Mouse (Mus musculus) thymus, postnatal 36 days (tissue): ENCODE measurements at regions not wholly inside any gene's neighbourhood (a gene's known extent, or its start where the extent isn't known, plus 50 kb on each side); places are given as distances from the start of the nearest gene placed in this dataset.

Experiments
- DNase-seq, 2 experiments: peaks; one replicate each; pipeline ENCODE4 v3.0.0; 2022; ENCODE audit warnings: mixed read lengths in 2 of 2

GRCm38 (mm10) chr10:117997796-117998195 is 143.8 kb upstream of the Mdm1 start:
- DNase-seq: no peak

GRCm38 (mm10) chr10:118000591-118000990 is 141.0 kb upstream of the Mdm1 start:
- DNase-seq: no peak

DNA sequence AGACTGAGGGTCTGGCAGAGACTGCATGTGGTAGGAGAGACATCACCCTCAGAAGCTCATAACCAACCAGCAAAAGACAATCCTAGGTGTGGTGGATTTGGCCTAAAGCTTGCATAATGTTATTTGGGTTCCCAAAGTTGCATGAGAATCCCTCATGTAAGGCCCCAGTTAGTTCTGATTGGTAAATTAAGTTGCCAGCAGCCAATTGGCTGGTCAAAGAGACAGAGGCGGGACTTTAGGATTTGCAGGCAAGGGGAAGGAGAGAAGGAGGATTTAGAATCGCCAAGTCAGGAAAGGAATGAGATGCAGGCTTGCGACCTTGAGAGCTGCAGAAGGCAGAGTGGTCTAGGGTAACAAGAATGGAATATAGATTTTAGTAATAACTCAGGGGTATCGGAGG is 140.1 kb upstream of the Mdm1 start:
- no peak for DNase-seq

DNA sequence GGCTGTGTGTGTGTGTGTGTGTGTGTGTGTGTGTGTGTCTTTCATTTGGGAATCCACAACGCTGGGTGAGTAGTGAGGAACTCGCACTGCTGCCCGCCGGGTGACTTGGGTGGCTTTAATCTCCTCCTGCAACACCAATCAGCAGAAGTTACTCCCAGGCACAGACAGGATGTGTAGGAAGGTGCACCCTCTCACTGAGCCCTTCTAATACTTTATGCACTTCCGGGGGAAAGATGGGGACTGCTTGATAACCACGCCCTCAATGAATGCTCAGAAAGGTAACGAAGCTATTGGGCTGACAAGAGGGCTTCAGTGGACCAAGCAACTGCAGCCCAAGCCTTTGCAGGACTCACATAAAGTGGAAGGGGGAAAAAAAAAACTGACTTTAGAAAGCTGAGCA is 139.6 kb upstream of the Mdm1 start:
- DNase-seq: peak; percentile 32 to 36

DNA sequence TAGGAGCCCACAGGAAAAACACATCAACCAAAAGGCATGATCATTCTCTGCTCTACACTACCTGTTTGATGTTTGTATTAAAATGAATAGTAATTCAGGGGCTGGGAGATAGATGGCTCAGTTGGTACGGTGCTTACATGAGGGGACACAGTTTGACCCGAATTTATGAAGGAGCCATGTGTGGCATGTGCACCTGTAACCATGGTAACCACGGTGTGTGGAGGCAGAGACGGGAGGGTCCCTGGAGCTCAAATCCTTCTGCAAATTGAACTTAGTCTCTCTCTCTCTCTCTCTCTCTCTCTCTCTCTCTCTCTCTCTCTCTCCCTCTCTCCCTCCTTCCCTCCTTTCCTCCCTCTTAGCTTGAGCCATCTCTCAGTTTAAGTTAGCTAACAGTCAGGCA is 139.1 kb upstream of the Mdm1 start:
- peak in 1 of 2 experiments; percentile 28 for DNase-seq

DNA sequence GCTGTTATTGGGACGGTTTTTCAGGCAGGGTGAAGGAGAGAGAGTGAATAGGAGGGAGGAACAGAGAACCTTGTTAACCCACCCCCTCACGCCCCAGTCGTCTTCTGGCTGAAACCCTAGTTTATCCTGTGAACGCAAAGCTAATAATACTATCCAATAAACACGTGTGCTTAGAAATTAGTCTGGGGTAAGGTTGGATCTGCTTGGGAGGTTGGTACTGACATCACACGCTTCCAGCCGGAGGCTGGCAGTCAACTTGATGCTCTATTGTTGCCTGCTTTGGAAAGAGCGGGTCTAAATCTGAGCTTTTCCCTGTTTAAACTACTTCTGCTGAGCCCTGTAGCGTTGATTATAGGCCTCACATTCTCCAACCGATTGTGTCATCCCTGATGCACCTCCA is 138.4 kb upstream of the Mdm1 start:
- DNase-seq: no peak

GRCm38 (mm10) chr10:118003739-118004361 is 137.8 kb upstream of the Mdm1 start:
- no peak for DNase-seq

DNA sequence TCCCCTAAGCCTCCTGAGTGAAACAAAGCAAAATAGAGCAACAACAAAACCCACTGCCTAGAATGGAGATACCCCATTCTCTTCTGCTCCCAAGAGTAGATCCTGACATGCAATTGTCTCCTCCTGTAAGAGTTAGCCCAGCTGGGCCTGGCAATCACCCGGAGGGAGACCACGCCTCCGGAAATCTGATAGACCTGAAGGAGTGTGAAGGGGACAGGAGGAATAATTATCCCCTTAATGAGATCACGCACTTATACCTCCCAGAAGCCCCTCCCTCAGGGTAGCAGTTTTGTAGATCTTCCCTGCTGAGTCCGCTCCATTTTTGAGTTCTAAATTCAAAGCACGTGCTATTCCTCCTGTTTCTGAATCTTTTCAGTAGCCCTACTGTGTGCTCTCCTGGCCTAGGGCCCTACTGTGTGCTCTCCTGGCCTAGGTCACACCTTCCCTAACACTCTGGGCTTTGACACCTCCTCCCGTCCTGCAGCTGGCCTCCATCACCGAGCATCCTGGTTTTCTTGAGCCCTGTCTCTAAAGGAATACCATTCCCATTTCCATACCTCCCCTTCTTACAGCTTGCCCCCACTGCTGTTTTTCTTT is 137.2 kb upstream of the Mdm1 start:
- no peak for DNase-seq

DNA sequence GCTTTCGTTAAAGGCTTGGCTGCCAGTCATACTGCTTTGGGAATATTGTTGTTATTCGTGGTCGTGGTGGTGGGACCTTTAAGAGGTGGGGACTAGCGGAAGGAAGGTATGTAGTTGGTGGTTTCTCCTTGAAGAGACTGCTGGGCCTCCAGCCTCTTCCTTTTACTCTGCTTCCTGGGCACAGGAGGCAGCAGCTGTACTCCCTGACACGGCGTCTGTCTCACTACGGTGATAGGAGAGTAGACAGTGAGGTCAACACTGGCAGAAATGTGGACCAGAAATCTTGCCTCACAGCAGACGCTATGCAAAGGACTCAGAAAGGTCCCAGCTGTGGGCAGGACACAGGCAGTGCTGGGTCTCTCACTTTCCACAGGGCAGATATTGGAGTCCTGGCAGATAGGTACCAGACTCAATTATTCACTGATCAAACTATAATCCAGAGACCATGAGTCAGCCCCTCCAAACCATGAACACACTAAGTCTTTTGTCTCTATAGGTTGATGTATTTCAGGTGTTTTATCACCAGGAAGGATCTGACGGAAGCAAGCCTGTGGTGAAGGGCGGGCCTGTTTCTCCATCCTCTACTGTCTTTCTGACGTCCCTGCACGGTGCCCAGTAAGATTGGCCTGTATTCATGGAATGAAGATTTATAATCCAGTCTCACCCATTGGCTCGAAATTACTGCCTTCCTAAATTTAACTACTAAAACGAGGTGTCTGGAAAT is 134.6 kb upstream of the Mdm1 start:
- DNase-seq: peak; percentile 38 to 54

DNA sequence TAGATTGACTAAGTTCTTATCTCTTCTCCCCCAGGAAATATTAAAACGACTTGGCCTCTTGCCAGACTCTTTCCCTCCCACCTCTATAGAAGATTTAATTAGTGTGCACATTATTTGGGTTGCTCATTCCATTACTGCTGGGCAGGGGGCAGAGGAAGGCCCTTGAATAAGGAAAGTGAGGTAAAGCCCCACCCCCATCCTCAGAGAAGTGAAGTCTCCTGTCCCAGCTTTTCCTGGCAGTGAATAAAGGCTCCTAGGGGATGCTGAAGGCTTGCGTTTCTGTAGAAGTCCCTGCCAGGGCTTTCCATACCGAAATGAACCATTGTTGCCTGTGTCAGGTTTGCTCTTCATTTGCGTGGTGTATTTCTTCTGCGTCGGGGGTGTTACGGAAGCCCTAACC is 133.8 kb upstream of the Mdm1 start:
- DNase-seq: no peak

- DNase-seq: no peak
Measured at GRCm38 (mm10) chr10:118011687-118012567, 129.7 kb upstream of the Mdm1 start.

GRCm38 (mm10) chr10:118028831-118029230 is 112.8 kb upstream of the Mdm1 start:
- DNase-seq: no peak

DNA sequence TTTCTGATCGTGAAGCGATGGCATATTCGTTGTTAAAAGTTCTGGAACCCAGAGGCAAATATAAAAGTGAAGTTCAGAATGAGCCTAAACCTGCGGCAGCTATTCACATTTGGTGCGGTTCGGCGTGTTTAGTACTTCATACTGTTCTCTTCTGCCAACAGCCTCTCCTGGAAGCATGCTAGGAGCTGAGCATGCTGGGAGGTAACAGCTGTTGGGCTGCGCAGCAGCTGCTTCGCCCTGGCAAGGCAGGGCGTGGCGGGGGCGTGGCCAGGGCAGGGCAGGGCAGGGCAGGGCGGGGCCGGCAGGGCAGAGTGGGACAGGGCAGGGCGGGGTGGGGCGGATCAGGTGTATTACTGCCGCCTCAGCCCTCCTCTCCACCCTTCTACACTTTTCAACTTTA is 107.2 kb upstream of the Mdm1 start:
- no peak for DNase-seq

GRCm38 (mm10) chr10:118035035-118035434 is 106.6 kb upstream of the Mdm1 start:
- no peak for DNase-seq

DNA sequence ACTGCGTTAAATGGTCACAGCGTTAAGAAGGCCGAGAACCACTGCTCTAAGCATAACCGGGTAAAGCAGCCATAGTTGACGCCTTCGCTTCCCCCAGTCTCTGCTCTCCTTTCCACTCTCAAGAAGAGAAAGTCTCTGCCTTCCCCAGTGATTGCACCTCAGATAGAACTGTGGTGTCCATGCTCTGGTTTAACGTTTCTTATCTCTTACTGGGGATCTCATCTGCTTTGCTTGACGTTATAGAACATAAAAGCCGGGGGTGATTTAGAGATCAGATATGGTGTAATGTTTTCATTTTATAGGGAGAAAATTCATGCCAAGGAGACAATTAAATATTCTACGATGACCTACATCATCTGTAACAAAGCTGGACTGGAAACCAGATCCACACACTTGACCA is 103.1 kb upstream of the Mdm1 start:
- DNase-seq: no peak

- DNase-seq: no peak
Measured at GRCm38 (mm10) chr10:118039056-118039455, 102.6 kb upstream of the Mdm1 start.

- DNase-seq: no peak
Measured at GRCm38 (mm10) chr10:118041068-118041467, 100.5 kb upstream of the Mdm1 start.

DNA sequence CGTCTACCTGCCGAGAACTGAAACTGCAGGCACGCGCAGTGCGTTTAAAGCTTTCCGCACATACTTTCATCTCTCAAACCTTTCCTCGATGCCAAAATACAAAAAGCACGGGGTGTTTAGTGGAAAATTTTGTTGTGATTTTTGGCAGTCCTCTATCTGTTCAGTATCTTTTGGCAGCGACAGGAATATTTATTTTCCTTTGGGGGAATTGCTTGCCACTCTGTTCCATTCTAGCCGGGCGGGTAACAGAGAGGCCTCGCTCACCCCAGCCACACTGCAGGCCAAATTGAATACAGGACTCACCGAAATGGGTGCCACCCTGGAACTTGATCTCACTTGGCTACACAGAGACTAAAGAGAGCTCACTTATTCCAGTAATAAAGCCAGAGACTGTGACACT is 97.8 kb upstream of the Mdm1 start:
- DNase-seq: no peak

- no peak for DNase-seq
Measured at GRCm38 (mm10) chr10:118044840-118045239, 96.8 kb upstream of the Mdm1 start.

GRCm38 (mm10) chr10:118045427-118045826 is 96.2 kb upstream of the Mdm1 start:
- no peak for DNase-seq

DNA sequence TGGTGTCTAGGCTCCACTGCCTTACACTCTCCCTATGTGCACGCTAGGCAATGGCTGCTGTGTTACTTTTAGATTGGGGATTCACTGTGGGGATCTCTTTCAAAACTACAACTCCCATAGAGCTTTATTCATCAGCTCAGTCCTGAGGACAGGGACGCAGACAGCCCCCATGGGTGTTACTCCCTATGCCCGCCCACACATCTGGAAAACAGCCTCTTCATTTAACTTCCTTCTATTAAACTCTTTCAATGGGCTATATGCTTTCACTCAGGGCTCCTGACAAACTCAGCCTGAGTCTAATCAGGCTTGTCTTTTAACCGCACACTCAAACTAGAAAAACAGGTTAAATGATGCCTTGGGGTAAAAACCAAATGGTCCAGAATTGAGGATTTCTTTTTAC is 95.3 kb upstream of the Mdm1 start:
- DNase-seq: no peak

DNA sequence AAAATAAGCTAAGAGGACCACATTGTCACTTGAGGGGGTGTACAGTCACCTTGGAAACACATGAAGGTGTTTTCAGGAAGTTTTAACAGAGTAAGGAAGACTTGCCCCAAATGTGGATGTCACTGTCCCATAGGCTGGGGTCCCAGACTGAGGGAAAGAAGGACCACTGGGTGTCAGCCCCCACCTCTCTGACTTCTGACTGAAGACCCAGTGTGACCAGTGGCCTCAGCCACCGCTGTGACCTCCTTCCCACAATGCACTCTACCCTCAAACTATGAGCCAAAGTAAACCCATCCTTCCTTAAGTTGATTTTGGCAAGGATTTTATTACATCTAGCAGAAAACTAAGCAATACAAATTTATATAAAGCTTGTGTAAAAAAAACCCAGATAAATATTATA is 94.8 kb upstream of the Mdm1 start:
- no peak for DNase-seq

- DNase-seq: no peak
Measured at GRCm38 (mm10) chr10:118049330-118049729, 92.3 kb upstream of the Mdm1 start.
